Mouse (Mus musculus) liver, adult 2 months (tissue): ENCODE data around the gene Hspa12b.

Experiments used
- CTCF ChIP-seq: fragments of 200-500 bp; IDR thresholded peaks from 2 replicates; pipeline ENCODE4 v1.5.1; 2011; ENCODE audit warnings: low read depth, low read length, control low read depth
- POLR2A ChIP-seq: fragments of 200-500 bp; IDR thresholded peaks from 2 replicates; pipeline ENCODE4 v1.6.1; 2011; ENCODE audit warnings: low read length, control low read depth; ENCODE audit not compliant: insufficient read depth; ENCODE audit errors: extremely low read depth

DNA sequence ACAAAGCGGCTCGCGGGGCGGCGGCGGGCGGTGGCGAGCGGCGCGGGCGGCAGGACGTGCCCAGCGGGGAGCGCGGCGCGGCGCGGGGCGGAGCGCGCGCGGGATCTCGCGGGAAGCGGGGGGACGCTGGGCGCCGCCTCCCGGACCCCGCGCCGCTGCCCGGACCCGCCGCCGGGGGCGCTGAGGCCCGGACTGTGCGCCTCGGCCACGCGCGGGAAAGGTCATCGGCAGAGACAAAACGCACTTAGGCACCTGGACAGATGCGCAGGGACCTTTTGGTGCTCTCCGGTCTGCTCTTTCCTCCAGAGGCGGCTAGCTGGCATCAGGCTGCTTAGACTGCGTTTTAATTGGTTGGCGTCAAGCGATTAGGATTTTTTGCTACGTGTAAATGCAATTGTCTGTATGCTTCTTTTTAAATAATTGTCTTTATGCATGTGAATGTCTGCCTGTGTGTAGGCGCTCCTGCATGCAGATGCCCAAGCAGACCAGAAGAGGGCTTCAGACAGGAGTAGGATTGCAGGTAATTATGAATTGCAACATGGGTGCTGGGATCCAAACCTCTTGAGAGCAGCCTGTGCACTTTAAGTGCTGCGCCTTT is 53.0 kb downstream of the Hspa12b start, which contains the start of gene Cenpb:
- TF ChIP-seq CTCF = peak; percentile 68
- TF ChIP-seq POLR2A = 0 out of 2 replicates have a peak, but pooled peaks have one; percentile 43
